Mouse (Mus musculus): ENCODE measurements around the gene Ube2q1.

The Ube2q1 gene

GRCm38 (mm10) chr3:89772968-89773709, at the start of gene Ube2q1:
TSS of gene Ube2q1 (plus strand) at chr3:89773616.
- DNase-seq (ENCODE audit: low spot score in 2 of 2) = peak; percentile 96

GRCm38 (mm10) chr3:89727028-89727427, 46.4 kb upstream of the Ube2q1 start:
- DNase-seq (ENCODE audit: low spot score in 2 of 2) = peak; percentile 37 to 61

- no peak for DNase-seq (ENCODE audit: low spot score in 2 of 2)
Observed at GRCm38 (mm10) chr3:89728848-89729247, 44.6 kb upstream of the Ube2q1 start.

- DNase-seq (ENCODE audit: low spot score in 2 of 2) = peak; percentile 87 to 90
Observed at GRCm38 (mm10) chr3:89730350-89731331, 42.8 kb upstream of the Ube2q1 start.

GRCm38 (mm10) chr3:89732091-89732490, 41.3 kb upstream of the Ube2q1 start:
- no peak for DNase-seq (ENCODE audit: low spot score in 2 of 2)

- DNase-seq (ENCODE audit: low spot score in 2 of 2) = no peak
Observed at GRCm38 (mm10) chr3:89738509-89738908, 34.9 kb upstream of the Ube2q1 start.

GRCm38 (mm10) chr3:89752307-89752706, 21.1 kb upstream of the Ube2q1 start:
- no peak for DNase-seq (ENCODE audit: low spot score in 2 of 2)

- DNase-seq (ENCODE audit: low spot score in 2 of 2) = no peak
Observed at GRCm38 (mm10) chr3:89755283-89755682, 18.1 kb upstream of the Ube2q1 start.

- DNase-seq (ENCODE audit: low spot score in 2 of 2) = no peak
Observed at GRCm38 (mm10) chr3:89757851-89758250, 15.6 kb upstream of the Ube2q1 start.

GRCm38 (mm10) chr3:89759786-89760185, 13.6 kb upstream of the Ube2q1 start:
- DNase-seq (ENCODE audit: low spot score in 2 of 2) = no peak

- peak; percentile 42 to 85 for DNase-seq (ENCODE audit: low spot score in 2 of 2)
Observed at GRCm38 (mm10) chr3:89764119-89764724, 9.2 kb upstream of the Ube2q1 start, which contains the start of gene Chrnb2. TSS of gene Chrnb2 (minus strand) at chr3:89764632.

- DNase-seq (ENCODE audit: low spot score in 2 of 2) = no peak
Observed at GRCm38 (mm10) chr3:89769584-89769983, 3.8 kb upstream of the Ube2q1 start.

- no peak for DNase-seq (ENCODE audit: low spot score in 2 of 2)
Observed at GRCm38 (mm10) chr3:89770425-89771002, 2.9 kb upstream of the Ube2q1 start.

- peak; percentile 86 to 88 for DNase-seq (ENCODE audit: low spot score in 2 of 2)
Observed at GRCm38 (mm10) chr3:89772588-89772967, 838 bp upstream of the Ube2q1 start.

- DNase-seq (ENCODE audit: low spot score in 2 of 2) = peak; percentile 36 to 48
Observed at GRCm38 (mm10) chr3:89773740-89774211, 360 bp downstream of the Ube2q1 start.

- no peak for DNase-seq (ENCODE audit: low spot score in 2 of 2)
Observed at GRCm38 (mm10) chr3:89774236-89774960, 982 bp downstream of the Ube2q1 start.

GRCm38 (mm10) chr3:89776001-89776400, 2.6 kb downstream of the Ube2q1 start:
- DNase-seq (ENCODE audit: low spot score in 2 of 2) = no peak

- DNase-seq (ENCODE audit: low spot score in 2 of 2) = no peak
Observed at GRCm38 (mm10) chr3:89780102-89780501, 6.7 kb downstream of the Ube2q1 start.

GRCm38 (mm10) chr3:89781640-89782039, 8.2 kb downstream of the Ube2q1 start:
- DNase-seq (ENCODE audit: low spot score in 2 of 2) = no peak

- no peak for DNase-seq (ENCODE audit: low spot score in 2 of 2)
Observed at GRCm38 (mm10) chr3:89784991-89785753, 11.8 kb downstream of the Ube2q1 start.
